Mouse (Mus musculus) layer of hippocampus, adult 8-10 months (tissue): ENCODE measurements around the gene Zfp217. TPM values are rescaled to one million over a fixed set of nuclear protein-coding genes. Genes with fewer than 3 reads are reported as not detected.
A peak's percentile ranks its signal among the peaks of the same experiment; 100 is the strongest.
"Not testable (repeated sequence)": the region's sequence is repeated elsewhere in the genome, so short reads cannot be mapped to it uniquely, and the experiment has no call there.

Experiments
- DNase-seq, 2 experiments: peaks; one replicate each; pipeline ENCODE4 v3.0.0; 2022; ENCODE audit warnings: low spot score in 2 of 2
- total RNA-seq, 4 experiments: library from RNA; stranded (reverse); gene quantifications; 2 replicates each; pipeline ENCODE4 v1.2.4; 2022

Zfp217 gene
- 1 to 10 TPM; 3.2 to 5.3 (median 4.5) TPM for total RNA-seq

DNA sequence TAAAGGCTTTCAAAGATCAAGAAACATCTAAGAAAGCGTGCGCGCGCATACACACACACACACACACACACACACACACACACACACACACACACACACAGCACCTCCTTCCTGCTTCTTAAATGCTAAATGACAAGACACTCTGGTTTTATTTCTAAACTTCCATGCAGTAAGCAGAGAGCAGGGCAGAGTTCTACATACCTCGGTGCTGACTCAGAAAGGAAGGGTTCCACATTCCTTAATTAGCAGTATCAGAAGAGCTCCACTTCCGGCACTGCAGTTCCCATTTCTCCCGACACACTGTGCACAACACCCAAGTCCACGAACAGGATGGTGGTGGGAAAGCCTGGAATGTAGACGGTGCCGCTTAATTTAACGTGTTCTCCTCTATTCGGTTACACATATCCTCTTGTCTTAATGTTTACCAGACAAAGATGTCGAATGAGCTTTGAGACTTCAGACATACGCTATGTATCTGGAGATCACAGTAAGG lies at the start of gene Zfp217:
TSS of gene Zfp217 (minus strand) at position 443 of the 493 bp plus-strand sequence.
- no peak for DNase-seq

DNA sequence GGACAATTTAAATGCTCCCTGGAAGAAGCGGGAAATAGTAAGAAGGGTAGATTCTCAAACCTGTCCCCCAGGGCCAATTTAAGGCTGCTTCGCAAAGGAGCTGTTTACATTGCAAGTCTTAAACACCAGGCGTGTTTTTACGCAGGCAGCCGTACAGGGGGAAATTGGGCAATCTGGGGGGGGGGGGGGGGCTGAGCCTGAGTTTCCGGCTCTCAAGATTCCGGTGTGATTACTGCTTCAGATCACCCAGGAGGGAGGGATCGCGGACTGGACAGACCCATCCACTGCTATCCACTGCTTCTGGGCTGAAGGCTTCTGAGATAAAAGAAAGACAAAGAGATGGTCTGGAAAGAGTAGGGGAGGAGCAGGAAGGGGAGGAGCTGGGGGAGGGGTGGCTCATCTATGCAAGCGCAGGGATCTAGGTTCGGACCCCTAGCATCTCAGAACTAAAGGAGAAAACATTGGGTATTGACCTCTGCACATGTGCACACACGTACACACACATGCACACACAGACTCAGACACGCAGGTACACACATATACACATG lies 47.7 kb upstream of the Zfp217 start:
- DNase-seq, result no peak

DNA sequence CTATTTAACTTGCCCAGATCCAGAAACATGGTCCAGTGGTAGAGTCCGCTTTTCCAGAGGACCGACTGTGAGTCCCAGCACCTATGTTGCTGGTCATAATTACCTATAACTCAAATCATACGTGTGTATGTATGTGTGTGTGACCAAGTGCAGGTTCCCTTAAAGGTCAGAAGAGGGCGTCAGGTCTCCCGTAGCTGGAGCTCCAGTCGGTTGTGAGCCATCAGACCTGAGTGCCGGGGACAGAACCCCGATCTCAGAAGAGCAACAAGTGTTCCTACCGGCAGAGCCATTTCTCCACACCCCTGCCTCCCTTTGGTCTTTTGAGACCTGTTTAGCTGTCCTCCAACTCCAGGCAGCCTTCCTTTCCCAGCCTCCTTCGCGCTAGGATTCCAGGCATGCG lies 46.9 kb upstream of the Zfp217 start:
- no peak for DNase-seq

DNA sequence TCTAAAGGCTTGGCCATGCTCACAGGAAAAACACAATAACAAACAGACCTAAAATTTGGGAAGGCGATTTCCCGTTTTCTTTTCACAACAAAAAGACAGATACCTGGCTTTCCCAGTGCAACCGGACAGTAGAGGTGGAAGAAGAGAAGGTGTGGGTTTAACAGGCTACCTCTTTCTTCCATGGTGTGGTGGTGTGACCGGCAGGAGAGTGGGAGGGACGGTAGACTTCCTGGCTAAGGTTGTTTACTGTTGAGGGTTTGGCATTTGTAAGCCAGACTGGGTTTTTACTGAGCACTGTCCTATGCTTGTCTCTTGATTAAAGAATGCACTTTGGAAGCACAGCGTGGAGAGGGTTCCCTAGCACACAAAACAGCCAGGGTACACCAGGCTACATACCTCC lies 45.9 kb upstream of the Zfp217 start:
- DNase-seq, result no peak

DNA sequence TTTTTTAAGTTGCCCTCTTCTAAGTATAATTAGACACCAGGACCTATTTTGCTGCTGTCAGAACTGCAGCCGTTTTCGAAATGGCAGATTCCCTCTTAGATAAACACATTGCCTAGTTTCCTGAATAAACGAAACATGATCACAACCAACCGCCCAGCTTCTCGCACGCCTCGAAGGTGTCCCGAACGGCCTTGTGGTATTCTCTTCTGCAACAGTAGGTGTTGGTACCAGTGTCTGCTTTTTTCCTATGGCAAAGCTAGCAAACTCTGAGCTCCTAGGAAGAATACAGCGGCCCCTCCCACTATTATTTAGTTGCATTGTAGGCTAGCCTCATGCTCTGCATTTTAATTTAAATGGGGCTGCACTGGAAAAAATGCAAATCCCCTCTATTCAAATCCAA lies 45.3 kb upstream of the Zfp217 start:
- DNase-seq, result no peak

DNA sequence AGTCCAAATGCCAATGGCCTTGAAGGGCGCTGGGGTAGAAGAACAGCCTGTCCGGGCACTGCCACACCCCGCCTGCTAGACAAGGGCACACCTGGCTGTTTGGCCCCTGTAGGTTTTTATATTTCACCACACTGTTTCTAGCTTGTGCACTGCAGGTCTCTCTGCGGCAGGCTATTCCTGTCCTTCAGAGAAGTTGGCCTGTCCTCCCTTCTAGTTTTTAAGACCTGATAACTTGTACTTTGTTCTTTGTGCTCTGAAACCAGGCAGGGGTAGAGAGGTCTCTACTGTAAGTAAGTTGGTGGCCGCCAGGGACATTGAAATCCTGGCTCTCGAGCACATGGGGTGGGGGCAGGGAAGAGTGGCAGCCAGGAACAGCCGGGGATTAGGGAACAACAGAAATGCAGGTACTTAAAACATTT lies 44.8 kb upstream of the Zfp217 start:
- DNase-seq, result no peak

DNA sequence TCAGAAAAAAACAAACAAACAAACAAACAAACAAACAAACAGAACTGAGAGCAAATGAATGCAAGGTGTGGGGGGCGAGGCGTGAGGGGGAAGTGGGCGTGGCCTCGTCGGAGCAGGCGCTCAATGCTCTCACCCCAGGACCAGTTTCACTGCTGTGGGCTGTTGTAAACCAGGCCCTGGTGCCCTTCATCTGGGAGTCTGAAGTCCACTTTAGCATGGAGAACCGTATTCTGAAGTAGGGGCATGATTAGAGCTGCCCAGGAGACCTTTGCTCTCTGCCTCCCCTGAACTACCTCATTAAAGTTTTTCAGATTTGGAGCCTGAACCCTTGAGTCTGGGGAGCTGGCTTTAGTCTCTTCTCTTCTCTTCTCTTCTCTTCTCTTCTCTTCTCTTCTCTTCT lies 40.8 kb upstream of the Zfp217 start:
- no peak for DNase-seq

DNA sequence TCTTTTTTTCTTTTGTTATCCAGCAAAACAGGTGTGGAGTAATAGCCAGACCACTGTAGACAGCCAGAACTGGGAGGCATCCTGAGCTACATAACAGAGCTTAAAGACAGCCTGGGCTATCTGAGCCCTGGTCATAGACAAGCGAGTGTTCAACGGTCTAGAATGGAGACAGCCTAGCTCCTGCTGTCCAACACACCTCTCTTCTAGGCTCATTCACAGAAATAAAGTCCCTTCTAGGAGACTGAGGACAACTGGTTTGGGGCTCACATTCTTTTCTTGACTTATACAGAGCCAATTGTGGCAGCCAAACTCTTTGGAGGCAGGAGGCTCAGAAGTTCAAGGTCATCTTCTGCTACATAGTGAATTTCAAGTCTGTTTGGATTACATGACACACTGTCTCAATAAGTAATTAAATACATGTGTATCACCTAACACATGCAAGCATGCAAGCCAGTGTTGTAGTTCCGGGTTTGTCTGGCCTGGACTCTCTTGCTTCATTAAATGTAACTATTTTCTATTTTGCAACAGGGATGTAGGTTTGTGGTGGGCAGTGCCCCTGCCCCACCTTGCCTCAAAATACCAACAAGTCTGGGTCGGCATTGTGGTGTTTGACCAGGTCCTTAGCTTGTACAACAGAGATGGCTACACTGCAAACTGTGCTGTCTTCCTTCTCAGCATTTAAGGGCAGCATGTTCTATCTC lies 37.4 kb upstream of the Zfp217 start:
- no peak for DNase-seq

DNA sequence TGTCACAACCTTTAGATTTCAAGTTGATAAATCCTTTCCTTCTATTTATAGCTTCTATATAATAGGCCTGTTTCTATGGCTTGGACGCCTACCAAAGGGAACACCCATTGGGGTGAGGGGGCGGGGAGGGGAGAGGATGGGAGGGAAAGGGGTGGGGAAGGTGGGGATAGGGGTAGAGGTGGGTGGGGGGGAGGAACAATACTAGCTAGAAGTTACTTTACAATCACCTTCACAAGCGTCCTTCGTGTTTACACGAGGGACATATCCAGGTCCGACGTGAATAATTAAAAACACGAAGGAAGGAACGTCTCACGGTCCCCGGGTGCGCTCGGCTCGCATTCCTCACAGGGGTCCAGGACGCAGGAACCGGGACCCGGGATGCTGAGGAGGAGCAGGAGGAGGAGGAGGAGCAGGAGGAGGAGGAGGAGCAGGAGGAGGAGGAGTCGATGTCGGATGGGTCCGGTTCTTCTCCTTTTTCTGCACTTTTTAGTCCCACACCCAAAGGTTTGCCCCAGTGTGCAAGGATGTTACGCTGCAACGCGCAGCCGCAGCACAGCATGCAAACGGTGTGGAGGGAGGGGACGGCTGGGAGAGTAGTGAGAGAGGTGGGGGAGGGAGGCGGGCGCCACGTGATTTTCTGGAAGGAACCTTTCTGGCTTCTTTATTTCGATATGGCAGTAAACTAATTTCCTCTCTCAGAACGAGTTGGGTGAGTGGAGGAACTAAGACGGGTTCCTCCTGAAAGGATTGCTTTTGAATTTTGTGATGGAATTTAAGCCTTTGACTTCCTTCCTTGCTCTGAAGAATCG lies 36.5 kb upstream of the Zfp217 start:
- peak; percentile 11 to 20 for DNase-seq

DNA sequence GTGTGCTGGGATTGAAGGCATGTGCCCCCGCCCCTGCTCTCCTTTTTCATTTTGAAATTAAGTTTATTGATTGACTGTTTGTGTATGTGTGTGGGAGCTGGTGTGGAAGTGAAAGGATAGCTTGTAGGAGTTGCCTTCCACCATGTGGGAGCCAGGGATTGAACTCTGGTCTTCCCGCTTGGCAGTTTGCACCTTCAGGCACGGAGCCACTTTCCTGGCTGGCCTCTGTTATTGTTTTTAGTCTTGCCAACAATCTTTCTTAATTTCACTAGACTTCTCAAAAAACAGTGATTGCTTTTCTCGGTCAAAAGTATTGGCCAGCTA lies 35.9 kb upstream of the Zfp217 start:
- DNase-seq, result no peak

DNA sequence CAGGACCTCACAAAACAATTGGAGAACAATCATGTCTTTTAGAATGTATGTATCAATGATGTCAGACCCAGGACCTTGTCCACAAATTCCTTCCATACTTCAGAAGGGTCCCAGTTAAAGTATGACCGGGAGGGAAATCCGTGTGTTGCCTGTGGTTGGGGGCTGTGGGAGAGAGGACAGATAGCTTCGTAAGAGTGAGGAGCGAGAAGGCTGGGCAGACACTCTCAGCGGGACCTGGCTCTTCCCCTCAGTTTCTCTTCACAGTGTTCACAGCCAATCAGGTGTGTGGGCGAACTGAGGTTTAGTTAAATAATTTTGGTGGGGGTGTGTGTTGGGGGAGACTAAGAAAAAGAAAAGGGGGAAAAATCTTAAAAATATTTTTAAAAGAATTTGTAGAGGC lies 34.0 kb upstream of the Zfp217 start:
- no peak for DNase-seq

DNA sequence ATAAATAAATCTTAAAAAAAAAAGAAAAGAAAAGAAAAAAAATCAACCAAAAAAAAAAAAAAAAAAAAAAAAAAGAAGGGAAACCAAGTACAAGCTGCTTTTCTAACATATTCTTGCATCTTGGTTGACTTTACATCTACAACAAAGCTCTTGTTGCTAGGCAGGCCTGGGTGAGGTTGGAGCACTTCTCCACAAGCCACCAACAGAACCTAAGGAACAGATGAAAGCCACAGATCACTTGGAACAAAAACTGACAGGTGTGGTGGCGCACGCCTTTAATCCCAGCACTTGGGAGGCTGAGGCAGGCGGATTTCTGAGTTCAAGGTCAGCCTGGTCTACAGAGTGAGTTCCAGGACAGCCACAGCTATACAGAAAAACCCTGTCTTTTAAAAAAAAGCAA lies 32.9 kb upstream of the Zfp217 start:
- DNase-seq, result not testable (repeated sequence)

DNA sequence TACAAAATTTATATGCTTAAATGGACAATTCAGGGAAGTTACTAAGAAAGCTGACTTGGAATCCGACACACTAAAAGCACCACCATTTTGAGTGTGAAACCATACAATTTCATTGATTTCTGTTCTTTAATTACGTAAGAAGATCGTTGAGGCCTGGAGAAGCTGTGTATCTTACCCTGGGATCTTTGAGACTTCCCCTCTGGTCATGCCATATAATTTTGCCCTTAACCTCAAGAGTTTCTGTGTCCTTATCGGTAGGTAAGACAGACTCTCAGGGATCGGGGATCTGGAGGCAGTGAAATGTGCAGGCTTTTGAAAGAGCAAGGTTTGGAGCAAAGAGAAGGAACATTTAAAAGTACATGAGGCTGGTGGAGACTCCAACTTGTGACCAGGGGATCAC lies 31.4 kb upstream of the Zfp217 start:
- DNase-seq, result no peak

DNA sequence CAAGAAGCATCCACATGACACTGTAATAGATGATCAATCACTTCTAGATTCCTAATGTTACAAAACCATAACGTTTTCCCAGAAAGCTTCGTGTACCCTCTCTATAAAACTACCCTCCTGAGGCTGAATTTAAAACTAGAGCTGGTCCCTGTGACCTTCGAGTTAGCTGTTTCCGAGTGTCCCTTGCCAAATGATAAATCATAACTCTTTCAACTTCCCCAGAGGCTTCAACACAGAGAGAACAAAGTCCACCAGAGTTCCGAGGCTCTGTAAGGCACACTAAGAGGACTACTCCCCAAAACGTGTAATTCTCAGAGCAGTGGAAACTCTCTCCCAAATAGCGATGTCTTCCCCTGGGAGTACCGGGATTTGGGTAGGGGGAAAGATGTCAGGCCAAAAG lies 29.4 kb upstream of the Zfp217 start:
- no peak for DNase-seq

DNA sequence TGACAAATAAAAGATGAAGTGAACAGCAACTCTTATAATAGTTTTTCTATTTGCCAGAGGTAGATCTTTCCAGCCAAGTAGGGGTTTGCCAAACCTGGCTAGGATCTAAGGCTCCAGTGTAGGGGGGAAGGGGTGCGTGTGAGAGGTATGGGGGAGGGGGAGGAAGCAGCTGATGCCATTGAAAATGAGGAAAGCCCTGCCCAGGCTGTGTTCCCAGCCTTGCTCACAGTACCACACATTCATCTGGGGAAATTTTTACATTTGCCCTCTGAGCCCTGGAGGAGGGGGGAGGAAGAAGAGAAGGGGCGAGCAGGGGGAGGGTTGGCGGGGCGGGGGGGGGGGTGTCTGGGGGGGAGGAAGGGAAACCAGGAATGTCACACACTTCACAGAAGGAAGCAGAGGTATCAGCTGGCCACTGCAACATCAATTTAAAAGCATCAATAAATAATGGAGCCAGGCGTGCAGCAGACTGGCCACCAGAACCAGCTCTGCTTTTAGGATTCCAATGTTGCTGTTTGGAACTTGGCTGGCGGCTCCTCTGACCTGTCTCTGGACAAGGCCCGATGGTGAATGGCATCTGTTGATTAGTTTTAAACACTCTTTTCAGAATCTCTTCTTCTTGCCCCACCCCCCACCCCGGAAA lies 28.5 kb upstream of the Zfp217 start:
- DNase-seq, result no peak

DNA sequence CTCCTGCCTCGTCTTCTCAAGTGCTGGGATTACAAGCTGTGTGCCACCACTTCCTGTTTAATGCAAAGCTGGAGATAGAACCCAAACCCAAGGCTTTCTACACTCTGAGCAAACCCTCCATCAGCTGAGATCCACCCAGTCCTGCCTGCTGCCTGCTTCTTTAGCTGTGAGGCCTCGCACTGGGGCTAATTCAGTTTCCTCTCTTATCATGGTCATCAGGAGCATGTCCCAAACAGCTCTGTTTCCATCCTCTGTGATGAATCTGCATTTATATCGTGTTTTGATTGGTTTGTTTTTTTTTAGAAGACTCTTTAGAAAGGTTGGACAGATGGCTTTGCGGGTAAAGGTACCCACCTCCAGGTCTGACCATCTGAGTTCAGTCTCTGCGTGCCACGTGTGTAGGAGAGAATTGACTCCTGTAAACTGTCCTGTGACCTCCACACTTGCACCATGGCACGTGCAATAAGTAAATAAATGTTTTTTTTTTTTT lies 27.8 kb upstream of the Zfp217 start:
- no peak for DNase-seq

DNA sequence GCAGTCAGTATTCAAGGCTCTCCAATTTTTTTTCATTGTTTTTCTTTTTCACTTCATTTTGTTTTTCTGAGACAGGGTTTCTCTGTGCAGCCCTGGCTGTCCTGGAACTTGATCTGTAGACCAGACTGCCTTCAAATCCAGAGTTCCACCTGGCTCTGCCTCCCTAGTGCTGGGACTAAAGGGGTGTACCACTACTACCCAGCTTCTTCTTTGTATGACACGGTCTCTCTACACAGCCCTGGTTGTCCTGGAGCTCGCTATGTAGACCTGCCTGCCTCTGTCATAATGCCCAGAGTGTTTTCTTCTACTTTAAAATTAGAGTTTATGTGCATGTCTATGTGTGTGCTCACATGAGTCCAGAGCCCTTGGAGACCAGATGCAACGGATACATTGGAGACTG lies 27.3 kb upstream of the Zfp217 start:
- DNase-seq, result no peak

DNA sequence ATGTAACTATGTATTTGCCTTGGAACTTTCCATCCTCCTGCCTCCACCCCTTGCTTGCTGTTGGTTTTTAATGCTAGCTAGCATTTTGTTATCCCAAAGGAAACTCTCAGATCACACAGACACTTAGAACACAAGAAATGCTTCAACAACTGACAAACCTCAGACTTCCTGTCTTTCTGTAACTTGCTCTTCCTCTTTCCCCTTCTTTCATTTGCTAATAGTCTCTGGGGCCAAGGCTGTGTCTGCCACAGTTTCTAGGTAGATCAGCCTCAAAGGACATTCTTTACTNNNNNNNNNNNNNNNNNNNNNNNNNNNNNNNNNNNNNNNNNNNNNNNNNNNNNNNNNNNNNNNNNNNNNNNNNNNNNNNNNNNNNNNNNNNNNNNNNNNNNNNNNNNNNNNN lies 21.2 kb upstream of the Zfp217 start:
- no peak for DNase-seq

DNA sequence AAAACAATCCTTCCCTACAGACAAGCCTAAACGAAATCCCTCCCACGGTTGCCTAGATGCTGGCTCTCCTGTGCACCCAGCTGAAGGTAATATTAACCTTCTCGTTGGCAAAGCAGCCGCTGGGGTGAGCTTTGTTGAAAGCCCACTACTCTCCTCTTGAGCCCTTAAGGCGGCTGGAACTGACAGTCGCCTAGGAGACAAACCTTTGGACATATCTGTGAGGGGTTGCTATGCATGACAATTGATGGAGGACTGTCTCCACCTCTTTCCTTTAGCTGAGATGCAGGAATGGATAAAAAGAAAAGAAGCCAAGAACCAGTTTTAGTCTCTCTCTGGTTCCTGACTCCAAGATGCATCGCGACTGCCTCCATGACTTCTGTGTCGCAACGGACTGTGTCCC lies 17.7 kb upstream of the Zfp217 start:
- DNase-seq, result no peak

DNA sequence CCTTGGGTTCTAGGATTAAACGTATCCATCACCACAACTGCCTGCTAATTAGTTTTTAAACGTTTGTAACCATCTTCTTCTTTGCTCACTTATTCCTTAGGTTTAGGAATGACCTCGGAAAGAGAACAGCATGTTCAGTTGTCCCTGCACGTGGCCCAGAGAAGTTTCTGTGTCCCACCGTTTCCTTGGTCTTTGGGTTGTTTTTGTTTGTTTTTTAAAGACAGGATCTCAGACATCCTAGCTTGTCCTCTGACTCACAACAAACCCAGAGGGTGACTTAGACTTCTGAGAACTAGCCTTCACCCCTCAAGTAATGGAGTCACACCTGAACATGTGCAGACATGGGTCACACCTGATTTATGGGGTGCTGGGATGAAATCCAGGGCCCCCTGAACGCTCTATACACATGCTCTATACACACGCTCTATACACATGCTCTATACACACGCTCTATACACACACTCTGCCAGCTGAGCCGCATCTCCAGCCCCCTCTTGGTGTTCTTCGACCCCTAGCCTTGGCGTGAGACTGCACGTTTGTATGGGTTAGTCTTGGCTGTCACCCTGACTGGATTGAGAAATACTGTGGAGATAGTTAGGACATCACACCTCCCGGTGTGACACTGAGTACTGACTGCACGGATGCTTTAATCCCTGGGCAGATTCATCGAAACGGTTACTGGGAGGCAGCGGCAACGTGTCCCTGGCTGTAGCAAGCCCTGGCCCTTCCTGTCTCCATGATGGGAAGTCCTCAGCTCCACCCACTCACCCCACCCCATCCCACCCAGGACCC lies 16.0 kb upstream of the Zfp217 start:
- DNase-seq, result no peak
